Mouse (Mus musculus) cerebellum, adult 2 months (tissue): ENCODE results near the gene Arf1.

ENCODE experiments used
- CTCF ChIP-seq: fragments of 200-500 bp; IDR thresholded peaks from 2 replicates; pipeline ENCODE4 v1.5.1; 2011; ENCODE audit warnings: low read depth, mild to moderate bottlenecking, control low read depth, low read length, moderate library complexity, borderline replicate concordance; ENCODE audit not compliant: insufficient read depth
- POLR2A ChIP-seq: fragments of 200-500 bp; IDR thresholded peaks from 2 replicates; pipeline ENCODE4 v1.6.1; 2011; ENCODE audit warnings: low read length, control low read depth, borderline replicate concordance; ENCODE audit not compliant: insufficient read depth

- TF ChIP-seq CTCF, result no peak
- peak; percentile 98 for TF ChIP-seq POLR2A
Observed at GRCm38 (mm10) chr11:59208153-59208831, 19.8 kb downstream of the Arf1 start, which contains the start of gene 2310033P09Rik.
